Mouse (Mus musculus): ENCODE measurements at regions not wholly inside any gene's neighbourhood (a gene's known extent, or its start where the extent isn't known, plus 50 kb on each side); places are given as distances from the start of the nearest gene placed in this dataset.

DNA sequence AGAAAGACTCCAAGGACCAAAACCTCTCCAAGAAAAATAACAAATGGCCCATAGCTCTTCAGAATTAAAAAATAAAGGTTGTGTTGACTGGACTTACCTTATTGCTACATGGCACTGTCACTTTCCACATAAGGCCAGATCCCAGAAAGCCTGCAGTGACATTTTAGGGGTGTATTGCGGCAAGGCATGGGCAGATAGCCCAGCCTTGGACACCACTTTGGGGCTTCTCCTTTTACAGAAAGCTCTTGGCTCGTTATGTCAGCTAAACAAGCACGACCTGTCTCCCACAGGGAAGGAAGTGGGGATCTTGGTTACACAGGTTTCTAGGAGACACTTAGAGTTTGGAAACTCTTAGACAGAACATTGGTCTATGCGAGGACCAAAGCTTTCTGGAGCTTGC, 241.3 kb upstream of the Stt3b start:
- no peaks in the 10 kb centered on the region for H3K36me3 ChIP-seq (ENCODE audit: control insufficient read depth, insufficient read depth, low read length)
- WGBS (ENCODE audit: insufficient replicate concordance), result 86% methylated on average over 4 of the region's 4 CpGs
- H3K27me3 ChIP-seq (ENCODE audit: control insufficient read depth, insufficient read depth, low read length), result no peaks in the 10 kb centered on the region
- H3K9ac ChIP-seq (ENCODE audit: low read depth, low read length), result no peak overlapping the region
- 0 out of 2 replicates have a peak, but pooled peaks cover 4% of the 10 kb centered on the region for H3K4me1 ChIP-seq (ENCODE audit: control insufficient read depth, insufficient read depth, low read length)
- no peaks in the 10 kb centered on the region; the same call in 1 of the 2 replicates for H3K9me3 ChIP-seq (replicated peaks; ENCODE audit: control insufficient read depth, low read length)
- no peak overlapping the region for H3K4me2 ChIP-seq
- no peak overlapping the region for H3K4me3 ChIP-seq (ENCODE audit: low read depth, low read length)
- no peak overlapping the region for H3K27ac ChIP-seq (ENCODE audit: low read depth, low read length)
- no peak for ATAC-seq (replicated peaks; ENCODE audit: insufficient number of reproducible peaks, low FRiP score, low TSS enrichment)

GRCm38 (mm10) chr9:115558131-115558530, 247.9 kb upstream of the Stt3b start:
- H3K4me1 ChIP-seq (ENCODE audit: control insufficient read depth, insufficient read depth, low read length), result no peaks in the 10 kb centered on the region
- ATAC-seq (replicated peaks; ENCODE audit: insufficient number of reproducible peaks, low FRiP score, low TSS enrichment), result no peak
- no peak overlapping the region for H3K27ac ChIP-seq (ENCODE audit: low read depth, low read length)
- WGBS (ENCODE audit: insufficient replicate concordance), result 80% methylated on average over 7 of the region's 7 CpGs
- no peaks in the 10 kb centered on the region for H3K9me3 ChIP-seq (replicated peaks; ENCODE audit: control insufficient read depth, low read length)
- H3K4me3 ChIP-seq (ENCODE audit: low read depth, low read length), result no peak overlapping the region
- no peaks in the 10 kb centered on the region for H3K36me3 ChIP-seq (ENCODE audit: control insufficient read depth, insufficient read depth, low read length)
- H3K27me3 ChIP-seq (ENCODE audit: control insufficient read depth, insufficient read depth, low read length), result no peaks in the 10 kb centered on the region
- no peak overlapping the region for H3K4me2 ChIP-seq
- H3K9ac ChIP-seq (ENCODE audit: low read depth, low read length), result no peak overlapping the region

DNA sequence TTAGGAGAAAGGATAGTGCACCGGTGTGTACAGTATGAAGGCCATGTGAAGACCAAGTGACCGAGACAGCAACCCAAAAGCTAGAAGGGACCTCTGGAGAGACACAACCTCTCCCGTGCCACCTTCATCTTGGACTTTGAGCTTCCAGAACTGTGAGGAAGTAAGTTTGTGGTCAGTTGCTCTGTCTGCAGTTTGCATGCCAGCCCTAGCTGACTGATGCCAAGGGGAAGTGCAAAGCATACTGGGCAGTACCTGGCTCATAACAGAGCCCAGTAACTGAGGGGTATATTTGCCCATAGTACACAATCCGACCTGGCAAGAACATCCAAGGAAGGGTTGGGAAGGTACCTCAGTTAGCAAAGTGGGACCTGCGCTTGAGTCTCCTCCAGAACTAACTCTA, 249.3 kb upstream of the Stt3b start:
- Histone ChIP-seq H3K4me1 (ENCODE audit: control insufficient read depth, insufficient read depth, low read length) (no peaks in the 10 kb centered on the region), H3K36me3 (ENCODE audit: control insufficient read depth, insufficient read depth, low read length) (no peaks in the 10 kb centered on the region), H3K27me3 (ENCODE audit: control insufficient read depth, insufficient read depth, low read length) (no peaks in the 10 kb centered on the region), H3K9me3 (replicated peaks; ENCODE audit: control insufficient read depth, low read length) (no peaks in the 10 kb centered on the region), H3K4me3 (ENCODE audit: low read depth, low read length) (no peak overlapping the region), H3K27ac (ENCODE audit: low read depth, low read length) (no peak overlapping the region), H3K4me2 (no peak overlapping the region), H3K9ac (ENCODE audit: low read depth, low read length) (no peak overlapping the region)
- WGBS (ENCODE audit: insufficient replicate concordance), result 87% methylated on average over 5 of the region's 5 CpGs
- ATAC-seq (replicated peaks; ENCODE audit: insufficient number of reproducible peaks, low FRiP score, low TSS enrichment), result no peak

GRCm38 (mm10) chr9:115561207-115561606, 251.0 kb upstream of the Stt3b start:
- Histone ChIP-seq H3K4me3 (ENCODE audit: low read depth, low read length) (no peak overlapping the region), H3K9ac (ENCODE audit: low read depth, low read length) (no peak overlapping the region), H3K27ac (ENCODE audit: low read depth, low read length) (no peak overlapping the region), H3K9me3 (replicated peaks; ENCODE audit: control insufficient read depth, low read length) (no peaks in the 10 kb centered on the region), H3K27me3 (ENCODE audit: control insufficient read depth, insufficient read depth, low read length) (no peaks in the 10 kb centered on the region), H3K4me1 (ENCODE audit: control insufficient read depth, insufficient read depth, low read length) (no peaks in the 10 kb centered on the region), H3K4me2 (no peak overlapping the region), H3K36me3 (ENCODE audit: control insufficient read depth, insufficient read depth, low read length) (no peaks in the 10 kb centered on the region)
- ATAC-seq (replicated peaks; ENCODE audit: insufficient number of reproducible peaks, low FRiP score, low TSS enrichment), result no peak
- 82% methylated on average over 6 of the region's 6 CpGs for WGBS (ENCODE audit: insufficient replicate concordance)

- H3K27ac ChIP-seq (ENCODE audit: low read depth, low read length), result no peak overlapping the region
- no peaks in the 10 kb centered on the region for H3K4me1 ChIP-seq (ENCODE audit: control insufficient read depth, insufficient read depth, low read length)
- no peaks in the 10 kb centered on the region for H3K27me3 ChIP-seq (ENCODE audit: control insufficient read depth, insufficient read depth, low read length)
- WGBS (ENCODE audit: insufficient replicate concordance), result 55% methylated on average over 4 of the region's 4 CpGs
- H3K9me3 ChIP-seq (replicated peaks; ENCODE audit: control insufficient read depth, low read length), result no peaks in the 10 kb centered on the region
- no peak overlapping the region for H3K4me2 ChIP-seq
- H3K9ac ChIP-seq (ENCODE audit: low read depth, low read length), result no peak overlapping the region
- H3K4me3 ChIP-seq (ENCODE audit: low read depth, low read length), result no peak overlapping the region
- ATAC-seq (replicated peaks; ENCODE audit: insufficient number of reproducible peaks, low FRiP score, low TSS enrichment), result no peak
- no peaks in the 10 kb centered on the region for H3K36me3 ChIP-seq (ENCODE audit: control insufficient read depth, insufficient read depth, low read length)
Observed at GRCm38 (mm10) chr9:115562783-115563182, 252.6 kb upstream of the Stt3b start.

- no peak overlapping the region for H3K4me3 ChIP-seq (ENCODE audit: low read depth, low read length)
- H3K27me3 ChIP-seq (ENCODE audit: control insufficient read depth, insufficient read depth, low read length), result no peaks in the 10 kb centered on the region
- ATAC-seq (replicated peaks; ENCODE audit: insufficient number of reproducible peaks, low FRiP score, low TSS enrichment), result no peak
- no peaks in the 10 kb centered on the region for H3K9me3 ChIP-seq (replicated peaks; ENCODE audit: control insufficient read depth, low read length)
- 73% methylated on average over 1 of the region's 1 CpGs for WGBS (ENCODE audit: insufficient replicate concordance)
- H3K27ac ChIP-seq (ENCODE audit: low read depth, low read length), result no peak overlapping the region
- H3K9ac ChIP-seq (ENCODE audit: low read depth, low read length), result no peak overlapping the region
- no peak overlapping the region for H3K4me2 ChIP-seq
- H3K36me3 ChIP-seq (ENCODE audit: control insufficient read depth, insufficient read depth, low read length), result no peaks in the 10 kb centered on the region
- no peaks in the 10 kb centered on the region for H3K4me1 ChIP-seq (ENCODE audit: control insufficient read depth, insufficient read depth, low read length)
Observed at GRCm38 (mm10) chr9:115564366-115564765, 254.1 kb upstream of the Stt3b start.

- no peaks in the 10 kb centered on the region for H3K36me3 ChIP-seq (ENCODE audit: control insufficient read depth, insufficient read depth, low read length)
- no peak overlapping the region for H3K4me3 ChIP-seq (ENCODE audit: low read depth, low read length)
- no peaks in the 10 kb centered on the region for H3K9me3 ChIP-seq (replicated peaks; ENCODE audit: control insufficient read depth, low read length)
- no peaks in the 10 kb centered on the region for H3K27me3 ChIP-seq (ENCODE audit: control insufficient read depth, insufficient read depth, low read length)
- no peak overlapping the region for H3K9ac ChIP-seq (ENCODE audit: low read depth, low read length)
- no peak overlapping the region for H3K4me2 ChIP-seq
- WGBS (ENCODE audit: insufficient replicate concordance), result 58% methylated on average over 7 of the region's 7 CpGs
- H3K27ac ChIP-seq (ENCODE audit: low read depth, low read length), result no peak overlapping the region
- no peak for ATAC-seq (replicated peaks; ENCODE audit: insufficient number of reproducible peaks, low FRiP score, low TSS enrichment)
- H3K4me1 ChIP-seq (ENCODE audit: control insufficient read depth, insufficient read depth, low read length), result no peaks in the 10 kb centered on the region
Observed at GRCm38 (mm10) chr9:115568693-115569334, 258.6 kb upstream of the Stt3b start.

DNA sequence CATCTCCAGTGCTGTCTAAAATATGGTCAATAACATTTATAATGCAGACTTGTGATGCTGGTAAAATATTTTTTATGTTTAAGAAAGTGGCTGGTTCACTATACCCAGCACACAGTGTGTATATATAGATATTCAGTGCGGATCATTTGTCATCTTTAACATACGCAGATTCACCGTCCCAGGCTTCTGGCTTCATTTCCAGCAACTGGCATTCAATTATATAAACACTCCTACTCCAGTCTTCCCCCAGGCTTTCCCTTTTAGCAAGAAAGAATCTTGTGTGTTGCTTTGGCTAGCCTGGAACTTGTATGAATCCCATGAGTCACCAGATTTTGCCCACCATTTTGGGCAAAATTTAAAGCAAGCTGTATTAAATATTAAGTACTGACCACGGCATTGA, 260.8 kb upstream of the Stt3b start:
- WGBS (ENCODE audit: insufficient replicate concordance), result 73% methylated on average over 4 of the region's 4 CpGs

GRCm38 (mm10) chr9:115581116-115581515, 270.9 kb upstream of the Stt3b start:
- Histone ChIP-seq H3K27me3 (ENCODE audit: control insufficient read depth, insufficient read depth, low read length) (no peaks in the 10 kb centered on the region), H3K36me3 (ENCODE audit: control insufficient read depth, insufficient read depth, low read length) (no peaks in the 10 kb centered on the region), H3K27ac (ENCODE audit: low read depth, low read length) (no peak overlapping the region), H3K9ac (ENCODE audit: low read depth, low read length) (no peak overlapping the region), H3K4me3 (ENCODE audit: low read depth, low read length) (no peak overlapping the region), H3K4me2 (no peak overlapping the region), H3K4me1 (ENCODE audit: control insufficient read depth, insufficient read depth, low read length) (no peaks in the 10 kb centered on the region), H3K9me3 (replicated peaks; ENCODE audit: control insufficient read depth, low read length) (no peaks in the 10 kb centered on the region; the same call in 1 of the 2 replicates)
- WGBS (ENCODE audit: insufficient replicate concordance), result 85% methylated on average over 3 of the region's 3 CpGs
- no peak for ATAC-seq (replicated peaks; ENCODE audit: insufficient number of reproducible peaks, low FRiP score, low TSS enrichment)

More for the DNA sequence above, 260.8 kb upstream of the Stt3b start:
- Histone ChIP-seq H3K9ac (ENCODE audit: low read depth, low read length) (no peak overlapping the region), H3K4me1 (ENCODE audit: control insufficient read depth, insufficient read depth, low read length) (no peaks in the 10 kb centered on the region), H3K9me3 (replicated peaks; ENCODE audit: control insufficient read depth, low read length) (no peaks in the 10 kb centered on the region), H3K27me3 (ENCODE audit: control insufficient read depth, insufficient read depth, low read length) (no peaks in the 10 kb centered on the region), H3K36me3 (ENCODE audit: control insufficient read depth, insufficient read depth, low read length) (no peaks in the 10 kb centered on the region), H3K4me2 (no peak overlapping the region), H3K4me3 (ENCODE audit: low read depth, low read length) (no peak overlapping the region), H3K27ac (ENCODE audit: low read depth, low read length) (no peak overlapping the region)
- no peak for ATAC-seq (replicated peaks; ENCODE audit: insufficient number of reproducible peaks, low FRiP score, low TSS enrichment)

Data from heart, embryonic 11.5 days (tissue).